Mouse (Mus musculus): ENCODE measurements at regions not wholly inside any gene's neighbourhood (a gene's known extent, or its start where the extent isn't known, plus 50 kb on each side); places are given as distances from the start of the nearest gene placed in this dataset.

DNA sequence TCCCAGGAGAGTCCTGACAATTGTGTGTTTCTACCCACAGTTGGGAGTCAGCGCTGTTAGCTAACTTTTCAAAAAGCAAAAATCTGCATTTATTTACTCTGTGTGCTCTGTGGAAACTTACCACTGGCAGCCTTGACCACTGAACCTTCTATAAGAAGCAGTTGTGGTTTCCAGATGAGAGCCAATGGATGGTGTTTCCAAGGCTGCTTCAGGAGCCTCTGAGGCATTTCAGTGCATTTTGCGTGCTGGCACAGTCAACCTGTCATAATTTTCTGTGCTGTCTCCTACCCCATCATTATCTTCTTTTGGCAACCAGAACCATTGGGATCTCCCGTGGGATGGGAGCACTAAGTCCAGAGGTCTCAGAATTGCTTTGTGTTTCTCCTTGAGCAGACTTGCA is 60.3 kb downstream of the 4930544G11Rik start:
- DNase-seq (ENCODE audit: low read depth): no peak

DNA sequence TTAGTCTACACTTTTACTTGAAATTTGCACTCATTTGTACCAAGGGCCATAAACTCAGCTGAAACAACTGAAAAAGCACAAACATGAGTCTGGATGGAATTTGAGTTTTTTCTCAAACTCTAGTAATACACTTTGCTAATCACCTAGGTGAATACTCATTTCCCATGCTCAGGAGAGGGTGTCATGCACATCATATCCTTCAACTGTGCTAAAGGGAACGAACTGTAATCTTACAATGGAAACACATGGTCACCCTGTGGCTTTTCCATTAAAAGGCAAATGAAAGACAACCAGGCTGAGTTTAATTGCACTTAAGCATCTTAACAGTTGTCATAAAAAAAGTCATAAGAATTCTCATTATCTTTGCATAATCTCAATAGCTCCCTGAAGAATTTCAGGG is 71.1 kb downstream of the 4930544G11Rik start:
- no peak for DNase-seq (ENCODE audit: low read depth)

DNA sequence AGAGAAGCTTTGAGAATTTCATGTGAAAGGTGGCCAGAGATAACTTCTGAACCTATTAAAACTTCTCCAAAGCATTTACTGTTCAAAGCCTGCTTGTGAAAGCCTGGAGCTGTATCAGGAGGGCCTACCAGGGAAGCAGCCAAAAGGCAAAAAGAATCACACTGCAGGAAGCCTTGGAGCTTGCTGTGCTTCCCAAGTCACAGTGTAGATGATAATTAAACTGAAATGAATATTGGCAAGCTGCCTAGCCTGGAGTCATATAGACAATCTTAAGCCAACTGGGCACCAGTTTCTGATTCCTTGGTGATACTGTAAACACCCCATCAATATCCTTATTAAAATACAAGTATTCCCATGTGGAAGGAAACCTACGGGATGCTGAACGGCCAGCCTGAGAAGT is 84.4 kb downstream of the 4930544G11Rik start:
- no peak for DNase-seq (ENCODE audit: low read depth)

DNA sequence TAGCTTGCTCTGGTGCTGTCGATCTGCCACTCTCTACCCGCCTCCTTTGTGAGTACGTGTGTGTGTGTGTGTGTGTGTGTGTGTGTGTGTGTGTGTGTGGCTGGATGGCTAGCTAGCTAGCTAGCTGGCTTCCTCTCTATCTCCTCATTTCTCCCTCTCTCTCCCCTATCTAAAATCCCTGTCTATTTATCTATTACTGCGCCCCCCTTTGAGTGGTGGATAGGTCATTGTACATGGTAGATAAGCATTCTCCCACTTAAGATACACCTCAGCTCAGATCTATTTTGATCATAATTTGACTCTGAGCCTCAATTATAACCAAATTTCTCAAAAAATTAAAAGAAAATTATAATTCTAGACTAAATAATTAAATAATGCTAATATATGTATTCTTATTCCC is 99.4 kb downstream of the 4930544G11Rik start:
- no peak for DNase-seq (ENCODE audit: low read depth)

DNA sequence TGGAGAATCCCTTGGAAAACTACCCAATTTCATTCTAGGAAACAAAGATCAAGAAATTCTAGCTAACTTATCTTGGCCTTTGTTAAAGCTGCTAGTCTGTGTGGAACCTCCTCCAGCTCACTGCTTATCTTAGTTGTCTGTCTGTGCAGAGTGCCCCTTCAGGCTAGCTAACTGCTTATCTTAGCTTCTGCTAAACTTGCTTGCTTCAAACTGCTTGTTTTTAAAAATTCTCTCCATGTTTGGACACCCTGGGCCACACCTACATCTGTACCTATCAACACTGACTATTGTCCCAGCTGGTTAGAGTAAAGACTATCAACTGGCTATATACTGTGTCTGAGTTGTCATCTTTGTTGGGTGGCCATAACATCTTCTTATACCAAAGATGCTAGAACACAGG is 100.0 kb downstream of the 4930544G11Rik start:
- DNase-seq (ENCODE audit: low read depth): no peak

DNA sequence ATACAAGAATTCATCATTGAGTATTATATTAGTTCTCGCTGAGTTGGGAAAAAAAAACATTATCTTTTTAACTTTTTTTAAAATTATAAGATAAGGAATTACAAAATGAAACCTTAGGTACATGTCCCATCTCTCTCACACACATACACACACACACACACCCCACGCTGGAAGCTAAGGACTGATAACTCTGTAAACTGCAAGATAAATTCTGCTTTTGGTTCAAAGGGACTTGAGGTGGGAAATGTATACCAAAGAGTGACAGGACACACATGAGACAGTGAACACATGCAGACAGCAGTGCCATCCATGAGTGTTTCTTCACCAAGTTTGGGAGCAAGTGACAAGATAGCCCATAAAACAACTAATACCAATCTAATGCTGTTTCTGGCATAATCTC is 100.8 kb downstream of the 4930544G11Rik start:
- DNase-seq (ENCODE audit: low read depth): no peak

DNA sequence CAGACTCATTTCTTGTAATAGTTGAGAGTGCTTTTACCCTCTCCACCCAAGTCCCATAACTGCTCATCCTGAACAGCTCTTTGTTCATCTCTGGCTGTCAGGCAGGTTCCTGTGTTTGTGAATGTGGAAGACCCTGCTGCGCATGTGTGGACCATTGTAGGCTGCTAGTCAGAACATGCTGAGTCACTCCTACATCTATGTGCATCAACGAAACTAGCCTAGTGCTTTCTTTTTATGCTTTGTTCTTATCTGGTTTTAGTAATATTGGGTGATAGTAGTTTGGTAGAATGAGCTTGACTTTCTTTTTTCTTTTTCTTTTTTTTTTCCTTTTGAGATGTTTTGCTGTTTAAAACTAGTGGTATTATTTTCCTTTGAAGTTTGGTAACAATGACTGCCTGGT is 116.5 kb downstream of the 4930544G11Rik start:
- no peak for DNase-seq (ENCODE audit: low read depth)

DNA sequence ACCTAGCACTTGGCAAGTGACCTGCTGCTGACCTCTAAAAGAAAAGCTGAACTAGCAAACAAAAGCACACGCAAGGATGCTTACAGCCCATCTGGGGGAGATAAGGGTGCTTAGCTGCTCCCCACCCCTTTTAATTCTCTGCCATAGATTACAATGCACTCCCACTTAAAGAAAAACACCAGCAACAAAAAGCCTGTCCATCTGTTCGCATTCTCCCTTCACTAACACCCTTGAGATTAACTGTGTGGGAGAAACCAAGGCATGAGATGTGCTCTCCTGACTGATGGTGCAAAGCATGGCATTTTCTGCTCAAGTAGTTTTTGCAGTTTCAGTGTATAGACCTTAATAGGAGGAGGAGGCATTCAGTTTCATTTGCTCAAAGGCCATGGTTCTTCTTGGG is 125.0 kb downstream of the 4930544G11Rik start:
- DNase-seq (ENCODE audit: low read depth): no peak

DNA sequence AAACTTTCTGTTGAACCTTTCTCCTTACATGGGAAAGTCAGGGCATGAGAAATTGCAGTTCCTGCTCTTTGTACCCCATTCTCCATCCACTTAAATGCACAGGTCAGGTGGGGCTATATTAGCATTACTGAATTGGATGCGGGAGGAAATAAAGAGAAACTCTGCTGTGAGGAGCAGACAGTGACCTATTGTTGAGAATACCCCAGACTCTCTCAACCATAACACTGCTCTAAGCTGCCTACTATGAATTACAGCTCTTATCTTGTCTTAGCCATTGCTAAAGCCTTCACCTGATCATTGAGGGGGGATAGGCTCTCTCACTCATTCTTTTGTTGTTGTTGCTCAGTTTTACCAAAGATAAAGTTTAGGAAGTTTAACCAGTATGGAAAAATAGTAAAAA is 126.4 kb downstream of the 4930544G11Rik start:
- no peak for DNase-seq (ENCODE audit: low read depth)

DNA sequence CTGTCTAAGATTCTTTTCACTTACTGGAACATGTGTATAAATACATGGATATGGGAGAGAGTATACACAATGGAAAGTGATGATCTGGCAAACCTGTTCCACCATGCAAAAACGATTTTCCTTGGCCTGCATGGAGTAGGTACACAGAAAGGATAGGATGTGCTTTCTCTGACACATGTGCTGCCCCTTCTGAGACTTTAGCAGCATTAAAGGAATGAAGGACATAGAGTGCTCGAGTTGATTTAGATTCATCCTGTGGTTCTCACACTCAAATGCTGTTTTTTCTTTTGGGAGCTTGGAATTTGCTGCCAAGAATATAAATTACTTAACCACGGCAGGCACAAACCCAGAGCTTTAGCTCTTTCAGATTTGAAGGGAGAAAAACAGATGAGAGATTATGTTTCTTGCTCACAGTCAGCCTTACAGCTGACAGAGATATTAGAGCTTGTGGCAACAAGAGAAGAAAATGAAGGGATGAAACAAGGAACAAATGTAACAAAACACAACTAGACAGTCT is 149.2 kb downstream of the 4930544G11Rik start:
- DNase-seq (ENCODE audit: low read depth): no peak

DNA sequence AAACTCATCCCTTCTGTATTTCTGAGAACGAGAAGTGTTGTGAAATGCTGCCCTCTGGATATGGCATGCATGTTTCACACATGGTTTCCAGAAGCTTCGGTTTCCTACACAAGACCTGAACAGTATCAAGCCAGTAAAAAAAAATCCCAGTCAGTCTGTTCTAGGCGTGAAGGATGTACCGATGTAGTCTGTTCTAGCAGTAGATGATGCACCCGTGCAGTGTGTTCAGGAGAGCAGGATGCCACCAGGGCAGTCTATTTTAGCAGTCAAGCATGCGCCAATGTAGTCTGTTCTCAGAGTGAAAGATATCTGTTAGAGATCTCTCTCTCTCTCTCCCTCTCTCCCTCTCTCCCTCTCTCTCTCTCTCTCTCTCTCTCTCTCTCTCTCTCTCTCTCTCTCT is 162.0 kb downstream of the 4930544G11Rik start:
- DNase-seq (ENCODE audit: low read depth): no peak

DNA sequence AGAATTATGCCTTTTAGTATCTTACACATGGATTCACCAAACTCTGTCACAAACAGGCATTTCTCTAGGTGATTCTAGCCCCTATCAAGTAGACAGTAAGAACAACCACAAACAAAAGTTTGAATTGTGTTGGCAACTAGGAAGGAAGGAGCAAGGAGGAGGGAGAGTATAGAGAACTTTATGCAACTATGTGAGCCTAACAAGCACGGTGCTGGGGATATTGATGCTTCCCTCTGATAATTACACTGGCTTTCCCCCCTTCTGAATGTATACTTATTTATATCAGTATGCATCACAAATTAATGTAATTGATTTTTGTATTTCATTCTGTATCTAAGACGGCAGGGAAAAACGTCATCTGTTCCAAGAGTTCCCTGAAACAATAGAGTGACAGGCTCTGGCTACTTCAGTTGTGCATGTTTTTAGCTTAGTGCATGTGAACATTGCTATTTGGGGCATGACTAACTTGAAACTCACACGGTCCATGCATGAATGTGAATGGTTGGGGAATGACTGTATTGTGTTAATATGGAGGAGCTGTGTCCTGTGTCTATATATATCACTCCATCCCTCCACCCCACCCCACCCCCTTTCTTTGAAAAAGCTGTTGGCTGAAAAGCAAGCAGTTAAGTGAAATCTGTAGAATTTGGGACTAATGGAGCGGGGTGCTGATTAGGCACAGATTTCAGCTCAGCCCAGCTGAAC is 169.2 kb downstream of the 4930544G11Rik start:
- DNase-seq (ENCODE audit: low read depth): no peak

DNA sequence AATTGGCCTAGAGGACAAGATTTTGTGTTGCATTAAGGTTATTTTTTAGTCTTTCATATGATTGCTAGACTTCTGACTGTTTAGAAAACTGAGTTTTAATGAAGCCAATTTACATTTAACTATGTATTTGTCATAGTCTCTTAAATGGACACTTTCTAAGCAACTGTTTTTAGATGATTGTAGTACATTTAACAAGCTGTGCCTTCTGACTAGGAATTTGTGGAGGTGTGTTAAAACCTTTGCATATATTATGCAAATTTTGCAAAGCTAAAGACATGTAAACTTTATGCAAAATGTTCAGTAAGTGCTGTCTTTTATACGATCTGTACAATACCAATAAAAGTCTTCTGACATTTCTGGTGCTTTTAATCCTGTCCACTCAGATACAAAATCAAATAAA is 171.9 kb downstream of the 4930544G11Rik start:
- no peak for DNase-seq (ENCODE audit: low read depth)

DNA sequence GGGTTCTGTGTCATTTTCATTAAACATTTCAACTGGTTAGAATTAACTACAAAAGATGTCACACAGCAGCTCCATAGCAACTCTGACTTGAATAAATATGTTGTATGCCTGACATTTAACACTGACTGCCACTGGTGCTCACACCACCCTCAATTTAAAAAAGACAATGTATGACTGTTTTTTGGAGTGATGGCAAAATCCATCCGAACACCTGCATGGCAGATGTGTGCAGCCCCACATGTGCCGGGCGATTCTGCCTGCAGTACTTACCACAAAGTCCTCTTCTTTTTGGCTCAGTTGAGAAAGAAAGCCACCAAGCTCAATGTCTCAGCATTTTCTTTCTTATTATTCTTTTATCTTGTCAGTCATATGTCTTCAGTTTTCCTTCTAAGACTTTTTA is 199.4 kb downstream of the 4930544G11Rik start:
- no peak for DNase-seq (ENCODE audit: low read depth)

DNA sequence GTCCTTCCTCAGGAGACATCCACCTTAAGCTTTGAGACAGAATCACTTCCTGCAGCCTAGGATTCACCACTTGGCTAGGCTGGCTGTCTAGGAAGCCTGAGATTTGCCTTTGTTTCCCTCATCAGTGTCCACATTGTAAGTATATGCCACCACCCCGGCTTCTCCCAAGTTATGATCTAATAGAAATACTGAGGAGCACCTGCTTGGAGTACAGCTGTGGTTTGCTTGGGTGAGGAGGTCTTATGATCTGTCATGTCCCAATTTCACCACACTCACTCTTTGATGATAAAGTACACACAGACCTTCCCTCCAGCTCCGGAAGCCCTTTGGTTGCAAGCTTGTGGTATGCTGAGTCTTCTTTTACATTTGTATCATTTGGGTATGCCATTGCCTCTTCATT is 202.4 kb downstream of the 4930544G11Rik start:
- no peak for DNase-seq (ENCODE audit: low read depth)

DNA sequence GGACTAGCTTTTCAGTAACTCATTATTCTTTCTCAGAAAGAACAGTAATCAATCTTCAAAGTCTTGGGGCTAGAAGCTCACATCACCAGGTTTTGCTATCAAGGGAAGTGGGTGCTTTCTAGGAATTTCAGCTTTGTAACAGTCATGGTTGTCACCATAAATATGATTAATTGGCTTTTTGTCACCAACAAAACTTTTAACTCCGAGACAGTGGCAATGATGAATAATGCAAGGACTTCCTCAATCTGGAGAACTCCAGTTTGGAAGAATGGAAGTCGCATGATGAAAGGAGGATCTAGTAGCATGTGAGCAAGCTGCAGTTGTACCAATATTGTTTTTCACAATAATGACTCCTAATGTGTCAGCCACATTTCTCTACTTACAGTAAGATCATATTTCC is 208.4 kb downstream of the 4930544G11Rik start:
- DNase-seq (ENCODE audit: low read depth): no peak

DNA sequence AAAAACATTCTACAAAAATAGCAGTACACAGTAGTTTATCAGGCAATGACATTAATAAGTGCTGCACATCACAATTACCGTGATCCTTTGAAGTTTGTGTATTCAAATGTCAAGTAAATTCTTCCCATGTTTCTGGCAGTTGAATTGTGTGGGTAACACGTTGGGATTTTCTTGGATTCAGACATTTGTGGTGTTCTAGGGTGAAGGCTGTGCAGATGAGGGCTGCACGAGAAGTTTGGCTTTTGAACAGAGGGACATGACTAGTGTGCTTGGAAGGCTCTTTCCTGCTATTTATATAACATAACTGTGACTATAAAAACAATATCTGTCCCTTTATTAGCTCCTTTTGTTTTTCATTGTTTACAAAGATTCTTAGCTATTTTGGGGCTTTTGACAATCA is 216.5 kb downstream of the 4930544G11Rik start:
- no peak for DNase-seq (ENCODE audit: low read depth)

DNA sequence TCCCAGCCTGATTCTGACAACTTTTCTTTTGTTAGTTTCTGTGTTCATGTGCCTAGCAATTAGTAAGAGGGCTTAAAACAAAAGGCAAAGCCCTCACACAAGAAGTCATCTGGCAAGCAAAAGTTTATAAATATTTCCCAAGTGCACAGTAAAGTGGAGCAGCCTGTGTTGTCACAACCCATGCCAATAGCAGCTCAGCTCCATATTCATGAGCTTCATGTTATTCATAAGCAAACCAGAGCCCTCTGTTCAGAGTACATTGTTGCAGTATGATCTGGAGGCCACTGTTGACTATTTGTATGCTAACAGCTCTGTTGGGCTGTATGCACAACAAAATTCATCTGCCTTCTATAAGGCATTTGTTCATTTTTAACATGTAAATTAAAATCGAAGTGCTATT is 245.6 kb downstream of the 4930544G11Rik start:
- DNase-seq (ENCODE audit: low read depth): no peak

DNA sequence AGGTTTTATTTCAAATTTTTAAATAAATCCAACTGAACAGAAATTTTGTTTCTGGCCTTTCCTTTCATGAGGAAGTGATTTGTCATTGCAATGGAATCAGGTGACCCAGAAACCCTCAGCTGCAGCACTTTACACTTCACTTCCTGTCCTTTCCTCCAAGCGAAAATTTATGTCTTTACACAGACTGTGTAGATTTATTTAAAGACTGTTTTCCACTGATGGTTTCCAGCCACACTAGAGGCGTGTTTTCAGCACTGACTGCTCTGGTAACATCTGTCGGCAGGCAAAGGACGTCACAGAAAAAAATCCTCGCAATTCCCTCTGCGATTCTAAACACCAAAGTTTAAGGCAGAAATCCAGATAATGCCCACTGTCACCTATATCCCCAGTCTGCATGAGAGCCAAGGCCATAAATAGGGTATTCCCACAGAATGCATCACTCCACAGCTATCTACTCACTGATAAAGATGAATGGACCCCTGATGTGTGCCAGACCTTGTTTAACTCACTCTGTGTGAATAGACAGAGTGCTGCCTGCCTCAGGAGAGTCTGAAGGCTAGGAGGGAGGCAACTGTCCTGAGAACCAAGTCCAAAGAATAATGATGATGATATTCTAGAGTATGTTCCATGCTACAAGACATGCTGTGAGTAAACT is 247.9 kb downstream of the 4930544G11Rik start:
- no peak for DNase-seq (ENCODE audit: low read depth)

DNA sequence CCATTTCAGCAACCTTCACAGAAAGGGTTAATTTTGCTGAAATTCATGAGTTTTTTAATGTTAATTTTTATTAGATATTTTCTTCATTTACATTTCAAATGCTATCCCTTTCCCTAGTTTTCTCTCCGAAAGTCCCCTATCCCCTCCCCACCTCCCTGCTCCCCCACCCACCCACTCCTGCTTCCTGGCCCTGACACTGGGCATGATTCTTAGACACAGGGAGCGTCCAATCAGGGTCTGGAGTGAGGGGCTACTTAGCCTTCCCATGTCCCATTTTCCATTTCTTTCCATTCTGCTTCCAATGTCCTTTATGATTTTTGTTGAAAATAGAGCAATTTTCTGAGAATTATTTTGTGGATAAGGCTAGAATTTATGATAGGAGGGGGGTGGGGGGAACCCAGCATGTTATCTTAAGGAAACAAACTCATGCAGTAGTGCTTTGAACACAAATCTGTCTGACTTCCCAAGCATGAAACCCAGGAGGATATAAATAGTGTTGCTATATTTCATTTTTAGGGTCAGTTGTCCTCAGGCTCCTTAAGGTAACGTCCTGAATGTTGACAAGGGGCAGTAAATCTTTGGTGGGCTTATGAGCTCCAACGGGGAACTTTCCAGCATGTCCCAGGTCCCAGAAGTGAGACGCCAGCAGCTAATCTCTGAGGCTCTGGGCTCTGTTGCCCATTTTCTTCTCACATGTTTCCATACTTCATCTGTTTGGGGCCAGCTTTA is 254.0 kb downstream of the 4930544G11Rik start:
- no peak for DNase-seq (ENCODE audit: low read depth)

DNA sequence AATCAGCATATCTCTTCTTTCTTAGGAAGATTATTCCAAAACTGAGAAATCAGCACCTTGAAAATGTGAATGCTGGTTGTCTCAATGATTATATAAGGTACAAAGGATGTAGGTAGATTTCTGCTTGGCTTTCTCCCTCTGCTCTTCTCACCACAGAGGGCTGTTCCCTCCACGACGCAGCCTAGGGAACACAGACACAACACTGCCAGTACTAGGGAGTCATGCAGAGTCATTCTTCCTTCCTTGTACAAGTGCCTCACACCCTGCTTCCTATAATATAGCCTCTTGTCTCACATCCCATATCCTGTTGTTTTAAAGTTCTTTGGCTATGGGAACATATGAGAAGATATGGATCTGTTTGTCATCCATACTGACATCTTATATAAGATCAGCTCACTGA is 265.1 kb downstream of the 4930544G11Rik start:
- DNase-seq (ENCODE audit: low read depth): no peak

DNA sequence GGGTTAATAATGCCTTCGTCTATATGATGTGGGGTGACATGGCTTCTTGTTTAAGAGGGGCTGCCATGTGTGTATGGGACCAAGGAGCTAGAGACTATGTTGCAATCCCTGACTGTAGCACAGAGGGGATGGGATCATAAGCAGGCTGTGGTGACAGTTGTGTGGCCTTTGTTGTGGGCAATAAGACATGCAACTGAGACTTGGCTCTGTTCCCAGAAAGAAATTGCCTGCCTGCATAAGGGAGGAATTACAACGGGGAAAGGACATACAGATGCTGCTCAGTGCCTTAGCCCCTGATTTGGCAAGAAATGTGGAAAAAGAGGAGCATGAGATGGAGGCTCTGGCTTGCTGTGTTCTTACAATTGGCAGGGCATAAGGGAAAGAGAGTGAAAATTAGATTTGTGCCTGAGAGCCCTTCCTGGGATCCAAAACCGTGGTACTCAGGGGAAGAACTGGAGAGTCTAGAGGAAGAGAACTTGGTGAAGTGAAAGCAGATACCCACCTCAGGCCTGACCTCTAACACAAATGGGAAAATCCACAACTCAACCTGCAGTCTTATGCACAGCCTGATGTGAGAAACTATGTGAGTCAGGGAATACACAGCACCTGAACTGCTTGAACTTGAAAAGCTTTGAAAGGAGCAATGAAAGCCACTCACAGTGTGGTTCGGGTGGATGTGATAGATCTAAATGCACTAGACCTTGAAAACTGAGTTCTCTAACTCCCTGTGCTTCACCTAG is 271.9 kb downstream of the 4930544G11Rik start:
- no peak for DNase-seq (ENCODE audit: low read depth)
